1 mouse cellular context compared by ENCODE assay signal in the genomic region with DNA sequence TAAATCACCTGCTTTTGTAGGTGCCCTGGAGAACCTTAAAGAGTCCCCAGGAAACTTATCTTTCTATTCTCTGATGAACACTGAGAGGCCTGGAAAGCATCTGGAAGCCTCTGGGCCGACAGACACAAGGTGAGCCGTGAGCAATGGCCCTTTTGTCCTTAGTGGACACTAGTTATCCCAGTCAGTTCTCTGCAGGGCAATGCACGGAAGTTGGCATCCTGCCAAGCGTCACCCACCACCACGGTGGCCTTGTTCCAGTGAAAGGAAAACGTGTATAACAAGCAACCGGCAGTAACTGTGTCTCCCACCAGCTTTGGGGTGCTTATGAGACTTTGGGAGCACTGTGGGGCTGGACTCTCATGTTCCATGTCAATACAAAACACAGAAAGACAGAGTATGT.
TF ChIP-seq lines count a peak whose summit lies in the region.

No protein-coding gene starts in this region.

TF ChIP-seq in MEL, 35 proteins besides CTCF, POLR2A, EP300 and RAD21:
- TF ChIP-seq USF2 (IDR thresholded peaks at IDR 0.05; ENCODE audit: borderline replicate concordance in 1 of 2, insufficient read depth in 1 of 2, low read depth in 1 of 2, low read length in 2 of 2) (no peak), MYB (IDR thresholded peaks at IDR 0.05; ENCODE audit: low read depth, low read length) (no peak), CHD1 (IDR thresholded peaks at IDR 0.05; ENCODE audit: low read depth, low read length) (no peak), ZKSCAN1 (IDR thresholded peaks at IDR 0.05; ENCODE audit: low read depth, low read length) (no peak), GABPA (IDR thresholded peaks at IDR 0.05; ENCODE audit: low read depth, low read length) (no peak), E2F4 (IDR thresholded peaks at IDR 0.05; ENCODE audit: borderline replicate concordance, low read depth, low read length) (no peak), HCFC1 (IDR thresholded peaks at IDR 0.05; ENCODE audit: low read depth, low read length) (no peak), RCOR1 (IDR thresholded peaks at IDR 0.05; ENCODE audit: low read depth, low read length) (no peak), ZC3H11A (IDR thresholded peaks at IDR 0.05; ENCODE audit: low read depth, low read length) (no peak), POLR2AphosphoS5 (IDR thresholded peaks at IDR 0.05; ENCODE audit: borderline replicate concordance, low read depth, low read length) (no peak), MYC (IDR thresholded peaks at IDR 0.05; ENCODE audit: low read depth, low read length) (no peak), MAX (IDR thresholded peaks at IDR 0.05; ENCODE audit: low read length) (no peak), ETS1 (IDR thresholded peaks at IDR 0.05; ENCODE audit: low read depth, low read length) (no peak), NELFE (IDR thresholded peaks at IDR 0.05; ENCODE audit: low read depth, low read length) (no peak), CHD2 (IDR thresholded peaks at IDR 0.05; ENCODE audit: low read length) (no peak), ZNF384 (IDR thresholded peaks at IDR 0.05; ENCODE audit: low read depth, low read length) (no peak), KAT2A (conservative IDR thresholded peaks at IDR 0.05; ENCODE audit: low read depth, low read length) (no peak)
